Mouse (Mus musculus) cerebellum, postnatal 14 days (tissue): ENCODE results near the gene Uhmk1.

Source experiments
- DNase-seq, 2 experiments: peaks; one replicate each; pipeline ENCODE4 v3.0.0; 2021; ENCODE audit warnings: mixed read lengths in 2 of 2

Gene Uhmk1

DNA sequence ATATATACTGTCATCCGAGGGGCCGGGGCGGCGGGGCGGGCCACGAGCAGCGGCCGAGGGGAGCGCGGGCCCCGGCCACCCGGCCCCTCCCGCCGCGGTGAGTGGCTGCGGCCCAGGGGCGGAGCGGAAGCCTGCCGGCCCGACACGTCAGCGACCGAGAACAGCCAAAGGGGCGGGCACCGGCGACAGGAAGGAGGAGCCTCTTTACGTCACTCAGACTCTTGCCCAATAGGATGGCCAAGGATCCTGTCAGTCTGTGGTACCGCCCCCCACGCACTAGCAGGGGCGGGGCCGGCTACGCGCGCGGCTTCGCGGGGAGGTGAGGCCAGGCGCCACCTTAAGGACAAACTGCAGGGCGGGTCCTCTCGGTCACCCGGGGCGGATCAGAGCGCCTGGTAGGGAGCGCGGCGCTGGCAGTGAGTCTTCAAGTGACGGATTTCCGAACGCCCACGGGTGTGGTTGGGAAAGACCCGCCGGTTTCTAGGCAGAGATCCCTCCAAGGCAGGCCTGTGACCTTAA, 40.3 kb downstream of the Uhmk1 start, which contains the start of gene Uap1:
Gene Uap1 (minus strand): TSS at position 144 of the 519 bp plus-strand sequence.
- DNase-seq: peak; percentile 96 to 98

GRCm38 (mm10) chr1:170173991-170174813, 41.0 kb downstream of the Uhmk1 start:
- no peak for DNase-seq

GRCm38 (mm10) chr1:170167781-170168180, 47.4 kb downstream of the Uhmk1 start:
- DNase-seq: no peak

- no peak for DNase-seq
Observed at GRCm38 (mm10) chr1:170164913-170165312, 50.3 kb downstream of the Uhmk1 start.

- DNase-seq: no peak
Observed at GRCm38 (mm10) chr1:170164053-170164614, 51.1 kb downstream of the Uhmk1 start.

GRCm38 (mm10) chr1:170163398-170163943, 51.7 kb downstream of the Uhmk1 start:
- DNase-seq: no peak

DNA sequence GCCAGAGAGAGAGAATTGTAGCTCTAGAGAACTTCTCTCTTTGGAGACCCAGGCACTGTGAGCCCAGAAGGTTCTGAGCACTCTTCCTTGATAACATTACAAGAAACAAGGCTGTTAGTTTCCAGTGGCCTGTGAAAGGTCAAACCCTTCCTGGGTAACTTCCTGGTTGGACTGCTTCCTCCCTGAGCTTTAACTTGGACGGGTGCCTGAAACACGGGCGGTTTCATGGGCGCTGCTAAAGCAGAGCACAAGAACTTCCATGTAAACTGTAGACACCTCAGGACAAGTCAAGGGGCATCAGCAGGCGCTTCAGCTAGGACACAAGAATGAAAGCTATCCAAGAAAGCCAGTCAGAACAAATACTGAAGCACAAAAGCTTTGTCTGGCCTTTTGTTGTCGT, 53.3 kb downstream of the Uhmk1 start:
- no peak for DNase-seq

- no peak for DNase-seq
Observed at GRCm38 (mm10) chr1:170160397-170160938, 54.7 kb downstream of the Uhmk1 start.

DNA sequence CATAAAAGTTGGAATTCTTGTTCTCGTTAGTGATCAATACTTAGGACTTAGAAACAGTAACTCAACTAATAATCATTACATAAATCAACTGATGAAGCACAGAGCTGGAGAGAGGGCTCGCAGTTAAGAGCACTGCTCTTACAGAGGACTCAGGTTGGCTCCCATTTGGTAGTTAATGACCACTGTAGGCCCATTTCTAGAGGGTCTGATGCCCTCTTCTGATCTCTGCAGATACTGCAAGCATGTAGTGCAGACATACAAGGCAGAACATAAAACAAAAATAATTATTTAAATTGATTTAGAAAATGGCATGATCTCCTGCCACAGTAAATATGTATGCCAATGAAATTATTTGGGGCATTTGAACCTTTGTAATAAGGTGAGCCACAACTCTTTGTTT, 55.5 kb downstream of the Uhmk1 start:
- no peak for DNase-seq

DNA sequence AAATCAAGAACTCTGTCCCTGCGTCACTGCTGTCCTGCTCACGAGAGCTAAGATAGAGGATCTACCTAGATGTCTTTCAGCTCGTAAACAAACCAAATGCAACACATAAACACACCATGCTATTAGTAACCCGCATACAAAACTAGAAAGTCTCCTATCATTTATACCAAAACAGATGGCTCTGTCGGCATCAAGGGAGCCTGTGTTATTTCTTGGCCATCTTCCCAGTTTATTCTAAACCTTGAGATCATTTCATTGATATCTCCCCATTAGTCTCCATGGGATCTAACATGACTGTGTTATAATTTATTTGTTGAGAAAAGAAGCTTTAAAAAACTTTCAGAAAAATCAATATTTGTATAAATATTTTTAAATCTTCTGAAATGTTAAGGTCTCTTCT, 59.4 kb downstream of the Uhmk1 start:
- no peak for DNase-seq

GRCm38 (mm10) chr1:170155298-170155697, 59.9 kb downstream of the Uhmk1 start:
- peak in 1 of 2 experiments; percentile 15 for DNase-seq

DNA sequence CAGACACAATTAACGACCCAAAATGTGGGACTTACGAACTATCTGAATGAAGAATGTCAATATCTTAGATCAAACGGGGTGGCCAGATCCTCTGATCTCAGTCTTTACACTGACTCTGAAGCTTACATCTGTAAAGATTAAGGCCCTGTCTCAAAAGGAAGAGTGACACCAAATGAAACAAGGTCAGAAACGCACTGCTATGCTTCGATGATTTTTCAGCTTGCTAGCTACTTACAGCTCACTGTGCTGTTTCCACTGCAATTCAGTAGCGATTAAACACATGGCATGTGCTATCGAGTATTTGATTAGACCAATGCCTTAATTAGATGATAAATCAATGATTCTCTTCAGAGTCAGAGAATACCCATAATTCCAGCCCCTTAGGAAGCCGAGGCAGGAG, 61.2 kb downstream of the Uhmk1 start:
- DNase-seq: no peak

DNA sequence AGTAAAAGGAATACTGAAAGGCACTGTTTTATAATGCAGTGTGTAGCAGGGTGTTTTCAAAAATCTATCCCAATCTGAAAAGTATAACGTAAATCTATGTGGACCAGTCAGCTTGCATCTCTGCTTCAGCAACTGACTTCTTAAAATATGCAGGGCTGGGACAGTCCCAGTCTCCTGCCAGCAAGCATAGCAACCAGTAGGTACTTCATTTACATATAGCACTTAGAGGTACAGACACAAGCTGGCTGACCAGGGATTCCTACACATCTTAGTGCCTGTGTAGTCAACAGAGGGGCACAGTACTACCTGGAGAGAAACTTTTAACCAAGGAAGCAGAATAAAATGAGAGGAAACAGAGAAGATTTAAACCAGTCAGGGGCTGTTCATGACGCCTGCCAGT, 62.6 kb downstream of the Uhmk1 start:
- no peak for DNase-seq

- DNase-seq: peak; percentile 36 to 46
Observed at GRCm38 (mm10) chr1:170150870-170151269, 64.3 kb downstream of the Uhmk1 start.

- no peak for DNase-seq
Observed at GRCm38 (mm10) chr1:170149756-170150155, 65.4 kb downstream of the Uhmk1 start.

- no peak for DNase-seq
Observed at GRCm38 (mm10) chr1:170148536-170148935, 66.7 kb downstream of the Uhmk1 start.

DNA sequence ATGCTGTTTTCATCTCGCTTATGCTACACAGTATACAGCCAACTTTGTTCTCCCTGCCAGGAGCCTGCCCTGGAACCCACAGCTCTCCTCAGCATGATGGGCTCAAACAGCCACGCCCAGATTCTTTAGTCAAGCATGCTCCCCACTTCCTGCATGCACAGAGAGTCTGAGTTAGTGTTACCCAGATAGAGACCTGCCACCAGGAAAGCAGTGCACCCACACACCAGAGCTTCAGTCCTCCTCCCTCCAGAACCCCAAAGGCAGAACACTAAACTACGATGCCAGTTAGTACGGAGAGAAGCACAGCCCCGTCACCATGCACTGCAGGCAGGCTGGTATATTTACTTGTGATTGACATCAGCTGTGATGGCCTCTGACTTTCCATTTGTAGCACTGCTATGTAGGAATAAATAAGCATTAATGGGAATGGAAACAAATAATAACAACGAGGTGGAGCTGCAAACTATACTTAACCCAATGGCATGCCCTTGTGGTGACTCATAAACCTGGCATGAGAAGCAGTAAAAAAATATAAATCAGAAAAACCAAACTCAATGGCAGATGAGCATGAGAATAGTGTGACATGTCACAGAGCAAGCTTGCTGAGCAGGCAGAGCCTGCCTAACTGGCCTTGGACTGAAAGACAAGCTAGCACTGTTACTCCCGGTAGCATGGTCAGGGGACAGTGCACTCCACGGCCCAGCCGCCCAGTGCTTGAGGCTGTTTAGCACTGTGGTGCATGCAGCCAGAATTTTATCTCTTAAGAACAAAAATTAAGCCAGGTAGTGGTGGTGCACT, 67.3 kb downstream of the Uhmk1 start:
- no peak for DNase-seq

GRCm38 (mm10) chr1:170145606-170146005, 69.6 kb downstream of the Uhmk1 start:
- no peak for DNase-seq
